Mouse (Mus musculus) lung, postnatal 0 days (tissue): ENCODE measurements around the gene Farp1.

Experiments
- CTCF ChIP-seq: IDR thresholded peaks from 2 replicates; pipeline ENCODE4 v1.5.1; 2016; ENCODE audit warnings: antibody characterized with exemption, mild to moderate bottlenecking
- EP300 ChIP-seq: IDR thresholded peaks from 2 replicates; pipeline ENCODE4 v1.6.1; 2016; ENCODE audit warnings: antibody characterized with exemption, mild to moderate bottlenecking, control low read depth

DNA sequence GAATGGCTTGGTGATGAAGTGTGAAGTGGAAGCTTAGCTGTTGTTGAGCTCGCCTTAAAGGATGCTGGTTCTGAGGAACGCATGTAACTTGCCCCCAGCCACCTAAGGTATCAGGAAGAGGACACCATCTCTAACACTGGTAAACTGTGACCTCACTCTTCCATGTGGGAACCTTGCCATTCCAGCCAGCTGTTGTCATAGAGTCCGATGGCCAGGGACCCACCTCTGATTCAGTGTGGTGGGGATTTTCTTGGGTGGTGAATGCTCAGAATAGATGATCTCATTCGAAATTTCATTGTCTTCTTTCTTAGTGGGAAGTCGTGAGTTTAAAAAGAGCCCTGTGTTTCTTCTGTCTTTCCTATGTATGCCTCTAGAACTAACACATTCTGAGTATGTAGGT is 216.1 kb downstream of the Farp1 start:
- TF ChIP-seq CTCF (no peak), EP300 (no peak)
